Mouse (Mus musculus): ENCODE measurements around the gene Tbx21. TPM values are rescaled to one million over a fixed set of nuclear protein-coding genes. Genes with fewer than 3 reads are reported as not detected.
A peak's percentile ranks its signal among the peaks of the same experiment; 100 is the strongest.

Gene Tbx21
- polyA plus RNA-seq, 1 experiment from 2014 or later: 0.27 TPM

DNA sequence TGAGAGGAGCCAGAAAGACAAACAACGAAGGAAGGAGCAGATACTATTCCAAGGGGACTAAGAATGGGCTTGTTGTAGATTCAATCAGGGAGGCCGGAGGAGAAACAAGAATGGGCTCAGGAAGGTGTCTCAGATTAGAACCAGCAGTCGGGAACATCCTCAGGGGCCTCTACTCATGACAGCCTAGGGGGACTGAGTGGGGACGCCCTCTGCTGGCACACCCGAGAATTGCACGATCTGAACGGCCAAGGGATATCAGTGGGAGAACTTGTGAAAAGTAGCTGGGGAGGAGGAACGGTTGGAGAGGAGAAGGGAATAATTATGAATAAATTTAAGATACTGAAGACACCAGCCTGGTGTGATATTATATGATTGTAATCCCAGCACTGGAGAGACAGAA lies 31.6 kb upstream of the Tbx21 start:
- Histone ChIP-seq H3K27me3 (peaks cover 14% of the 10 kb centered on the region; the same call in 1 of the 2 replicates), H3K36me3 (ENCODE audit: poor library complexity, severe bottlenecking) (peaks cover 52% of the 10 kb centered on the region), H3K27ac (no peak overlapping the region), H3K9me3 (replicated peaks) (no peaks in the 10 kb centered on the region), H3K9ac (no peak overlapping the region), H3K4me2 (no peak overlapping the region), H3K4me1 (peaks cover 27% of the 10 kb centered on the region), H3K4me3 (no peak overlapping the region)
- no peak for ATAC-seq
- 9% methylated on average over 8 of the region's 8 CpGs for WGBS

DNA sequence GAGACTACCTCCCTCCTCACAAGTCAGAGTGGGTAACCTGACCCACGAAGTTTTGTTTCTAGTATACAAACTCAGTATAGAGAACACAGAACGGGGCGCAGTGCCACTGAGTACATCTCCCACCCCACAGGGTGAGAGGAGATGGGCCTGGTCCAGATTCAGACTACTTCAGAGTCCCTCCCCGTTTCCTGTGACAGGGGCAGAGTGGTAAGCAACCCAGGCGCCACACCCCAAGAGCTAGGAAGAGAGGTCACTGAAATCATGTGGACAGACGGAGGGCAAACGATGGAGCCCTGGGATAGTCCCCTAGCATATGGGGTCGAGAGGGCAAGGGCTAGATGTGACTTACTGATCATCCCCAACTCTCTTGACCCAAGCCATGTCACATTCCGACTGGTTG lies 30.8 kb upstream of the Tbx21 start:
- Histone ChIP-seq H3K4me2 (no peak overlapping the region), H3K36me3 (ENCODE audit: poor library complexity, severe bottlenecking) (peaks cover 52% of the 10 kb centered on the region), H3K4me3 (no peak overlapping the region), H3K27me3 (peaks cover 20% of the 10 kb centered on the region; the same call in 1 of the 2 replicates), H3K27ac (no peak overlapping the region), H3K9ac (no peak overlapping the region), H3K9me3 (replicated peaks) (no peaks in the 10 kb centered on the region), H3K4me1 (peaks cover 24% of the 10 kb centered on the region)
- WGBS: 82% methylated on average over 9 of the region's 9 CpGs
- no peak for ATAC-seq

- Histone ChIP-seq H3K27ac (no peak overlapping the region), H3K36me3 (ENCODE audit: poor library complexity, severe bottlenecking) (peaks cover 52% of the 10 kb centered on the region), H3K9ac (no peak overlapping the region), H3K4me2 (no peak overlapping the region), H3K4me1 (peaks cover 21% of the 10 kb centered on the region), H3K27me3 (peaks cover 26% of the 10 kb centered on the region), H3K9me3 (replicated peaks) (no peaks in the 10 kb centered on the region), H3K4me3 (no peak overlapping the region)
- ATAC-seq: no peak
- WGBS: 82% methylated on average over 2 of the region's 2 CpGs
These were observed 30.2 kb upstream of the Tbx21 start for GRCm38 (mm10) chr11:97145320-97145719.

GRCm38 (mm10) chr11:97143196-97143900 lies 28.2 kb upstream of the Tbx21 start:
- 87% methylated on average over 9 of the region's 9 CpGs for WGBS
- ATAC-seq: no peak
- Histone ChIP-seq H3K9ac (no peak overlapping the region), H3K27ac (no peak overlapping the region), H3K9me3 (replicated peaks) (no peaks in the 10 kb centered on the region), H3K4me1 (peaks cover 15% of the 10 kb centered on the region), H3K4me2 (no peak overlapping the region), H3K27me3 (peaks cover 25% of the 10 kb centered on the region), H3K36me3 (ENCODE audit: poor library complexity, severe bottlenecking) (peaks cover 48% of the 10 kb centered on the region), H3K4me3 (no peak overlapping the region)

- Histone ChIP-seq H3K4me2 (no peak overlapping the region), H3K27ac (no peak overlapping the region), H3K9ac (no peak overlapping the region), H3K4me1 (peaks cover 19% of the 10 kb centered on the region), H3K4me3 (no peak overlapping the region), H3K9me3 (replicated peaks) (no peaks in the 10 kb centered on the region), H3K27me3 (peaks cover 31% of the 10 kb centered on the region), H3K36me3 (ENCODE audit: poor library complexity, severe bottlenecking) (peaks cover 39% of the 10 kb centered on the region)
- 81% methylated on average over 8 of the region's 8 CpGs for WGBS
- ATAC-seq: no peak
These were observed 27.1 kb upstream of the Tbx21 start for GRCm38 (mm10) chr11:97142159-97142608.

DNA sequence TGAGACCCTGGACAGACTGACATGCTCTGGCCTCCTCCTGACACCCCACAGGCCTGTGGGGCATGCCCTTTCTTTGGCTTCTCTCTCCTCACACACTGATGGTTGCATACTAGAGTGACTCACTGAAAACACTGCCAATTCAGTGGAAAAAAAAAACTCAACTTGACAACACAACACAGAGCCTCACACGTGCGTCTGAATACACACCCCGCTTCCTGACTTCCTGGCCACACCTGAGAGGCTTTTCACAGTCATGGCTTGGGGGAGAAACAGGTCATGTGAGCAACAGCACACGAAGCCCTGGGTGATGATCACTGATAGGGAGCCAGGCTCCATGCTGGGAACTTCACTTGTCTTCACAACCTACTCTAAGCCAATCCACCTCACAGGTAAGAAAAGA lies 25.7 kb upstream of the Tbx21 start:
- Histone ChIP-seq H3K9ac (no peak overlapping the region), H3K36me3 (ENCODE audit: poor library complexity, severe bottlenecking) (peaks cover 40% of the 10 kb centered on the region), H3K4me1 (peaks cover 19% of the 10 kb centered on the region), H3K4me3 (no peak overlapping the region), H3K27me3 (peaks cover 31% of the 10 kb centered on the region), H3K4me2 (no peak overlapping the region), H3K27ac (no peak overlapping the region), H3K9me3 (replicated peaks) (no peaks in the 10 kb centered on the region)
- ATAC-seq: no peak
- WGBS: 81% methylated on average over 4 of the region's 4 CpGs

GRCm38 (mm10) chr11:97139256-97139655 lies 24.1 kb upstream of the Tbx21 start:
- no peak overlapping the region for H3K27ac ChIP-seq
- ATAC-seq: no peak; the same call in 1 of the 2 replicates
- 7% methylated on average over 15 of the region's 15 CpGs for WGBS

GRCm38 (mm10) chr11:97138554-97139226 lies 23.6 kb upstream of the Tbx21 start:
- peak overlapping the region; percentile 84 for H3K4me2 ChIP-seq
- no peaks in the 10 kb centered on the region for H3K9me3 ChIP-seq (replicated peaks)
- WGBS: 2% methylated on average over 64 of the region's 69 CpGs
- H3K4me3 ChIP-seq: peak overlapping the region; percentile 45
- no peak overlapping the region for H3K27ac ChIP-seq
- peak overlapping the region; percentile 73 for H3K9ac ChIP-seq
- ATAC-seq: peak; percentile 76
- peaks cover 21% of the 10 kb centered on the region; the same call in 1 of the 2 replicates for H3K36me3 ChIP-seq (ENCODE audit: poor library complexity, severe bottlenecking)
- H3K4me1 ChIP-seq: peaks cover 19% of the 10 kb centered on the region
- peaks cover 31% of the 10 kb centered on the region for H3K27me3 ChIP-seq

More at GRCm38 (mm10) chr11:97139256-97139655, 24.1 kb upstream of the Tbx21 start:
- peak overlapping the region; percentile 84 for H3K4me2 ChIP-seq
- no peaks in the 10 kb centered on the region for H3K9me3 ChIP-seq (replicated peaks)
- peaks cover 19% of the 10 kb centered on the region for H3K4me1 ChIP-seq
- peak overlapping the region; percentile 45 for H3K4me3 ChIP-seq
- peak overlapping the region; percentile 73 for H3K9ac ChIP-seq
- H3K36me3 ChIP-seq (ENCODE audit: poor library complexity, severe bottlenecking): peaks cover 25% of the 10 kb centered on the region; the same call in 1 of the 2 replicates
- H3K27me3 ChIP-seq: peaks cover 31% of the 10 kb centered on the region

- H3K9ac ChIP-seq: no peak overlapping the region
- peaks cover 10% of the 10 kb centered on the region; the same call in 1 of the 2 replicates for H3K36me3 ChIP-seq (ENCODE audit: poor library complexity, severe bottlenecking)
- peaks cover 5% of the 10 kb centered on the region for H3K4me1 ChIP-seq
- no peak overlapping the region for H3K4me3 ChIP-seq
- peaks cover 23% of the 10 kb centered on the region for H3K27me3 ChIP-seq
- no peak overlapping the region for H3K27ac ChIP-seq
- no peak for ATAC-seq
- H3K4me2 ChIP-seq: no peak overlapping the region
- H3K9me3 ChIP-seq (replicated peaks): no peaks in the 10 kb centered on the region
- WGBS: 75% methylated on average over 5 of the region's 5 CpGs
These were observed 18.1 kb upstream of the Tbx21 start for GRCm38 (mm10) chr11:97133270-97133669.

GRCm38 (mm10) chr11:97132185-97132584 lies 17.1 kb upstream of the Tbx21 start:
- no peak overlapping the region for H3K9ac ChIP-seq
- 28% methylated on average over 6 of the region's 6 CpGs for whole genome bisulfite sequencing
- peaks cover 10% of the 10 kb centered on the region; the same call in 1 of the 2 replicates for H3K36me3 ChIP-seq (ENCODE audit: poor library complexity, severe bottlenecking)
- peaks cover 26% of the 10 kb centered on the region for H3K27me3 ChIP-seq
- no peak overlapping the region for H3K4me3 ChIP-seq
- no peak for ATAC-seq
- H3K27ac ChIP-seq: no peak overlapping the region
- no peaks in the 10 kb centered on the region for H3K9me3 ChIP-seq (replicated peaks)
- H3K4me2 ChIP-seq: no peak overlapping the region
- peaks cover 4% of the 10 kb centered on the region; the same call in 1 of the 2 replicates for H3K4me1 ChIP-seq

GRCm38 (mm10) chr11:97131683-97132082 lies 16.6 kb upstream of the Tbx21 start:
- ATAC-seq: no peak
- 76% methylated on average over 2 of the region's 2 CpGs for WGBS

GRCm38 (mm10) chr11:97130318-97130717 lies 15.2 kb upstream of the Tbx21 start:
- no peak overlapping the region for H3K4me3 ChIP-seq
- no peak overlapping the region for H3K4me2 ChIP-seq
- peaks cover 32% of the 10 kb centered on the region for H3K27me3 ChIP-seq
- H3K36me3 ChIP-seq (ENCODE audit: poor library complexity, severe bottlenecking): no peaks in the 10 kb centered on the region
- peaks cover 9% of the 10 kb centered on the region; the same call in 1 of the 2 replicates for H3K4me1 ChIP-seq
- H3K9ac ChIP-seq: no peak overlapping the region
- no peak overlapping the region for H3K27ac ChIP-seq
- 76% methylated on average over 7 of the region's 7 CpGs for WGBS
- no peak for ATAC-seq
- no peaks in the 10 kb centered on the region for H3K9me3 ChIP-seq (replicated peaks)

More at GRCm38 (mm10) chr11:97131683-97132082, 16.6 kb upstream of the Tbx21 start:
- no peak overlapping the region for H3K9ac ChIP-seq
- no peaks in the 10 kb centered on the region for H3K9me3 ChIP-seq (replicated peaks)
- H3K27ac ChIP-seq: no peak overlapping the region
- peaks cover 26% of the 10 kb centered on the region for H3K27me3 ChIP-seq
- no peak overlapping the region for H3K4me3 ChIP-seq
- H3K4me1 ChIP-seq: peaks cover 9% of the 10 kb centered on the region; the same call in 1 of the 2 replicates
- H3K36me3 ChIP-seq (ENCODE audit: poor library complexity, severe bottlenecking): peaks cover 7% of the 10 kb centered on the region; the same call in 1 of the 2 replicates
- no peak overlapping the region for H3K4me2 ChIP-seq
